Comparison of ENCODE assay signal across 8 mouse cellular contexts in the genomic region with DNA sequence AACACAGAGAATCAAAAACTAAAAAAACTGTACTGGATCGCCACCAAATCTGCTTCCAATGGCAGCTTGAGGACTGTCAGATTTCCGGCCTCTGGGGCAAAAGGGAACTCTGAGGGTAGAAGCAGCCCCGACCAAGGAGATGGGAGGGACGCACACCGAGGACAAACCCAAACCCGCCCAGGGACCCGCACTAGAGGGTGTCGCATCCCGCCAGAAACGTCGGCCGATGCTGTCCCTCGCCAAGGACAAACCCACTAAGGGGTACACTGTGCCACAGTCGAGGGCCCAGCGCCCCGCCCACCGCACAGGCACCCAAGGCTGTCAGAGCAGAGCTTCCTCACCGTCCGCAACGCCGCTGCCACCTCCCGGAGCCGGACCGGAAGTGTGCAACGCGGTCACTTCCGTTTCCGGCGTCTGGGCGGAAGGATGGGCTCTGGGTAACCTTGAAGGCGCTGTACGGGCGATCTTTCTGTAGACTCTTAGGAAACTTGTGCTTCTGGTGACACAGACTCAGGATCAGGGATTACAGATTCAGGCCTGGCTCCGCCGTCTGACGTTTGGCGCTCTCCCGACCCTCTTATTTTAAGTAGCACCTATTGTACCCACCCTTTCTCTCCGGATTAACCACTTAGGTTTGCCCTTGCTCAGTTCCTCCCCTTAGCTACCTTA. TPM values are rescaled to one million over a fixed set of nuclear protein-coding genes. Genes with fewer than 3 reads are reported as not detected.
DNase-seq lines count a peak whose midpoint lies in the region; ATAC-seq lines count a peak whose summit lies in the region.

Gene Exoc3 (minus strand): TSS at position 416 of the 669 bp plus-strand sequence.

- WGBS in hindbrain, embryonic 14.5 days = under 1% methylated on average over 39 of the region's 39 CpGs

- H3K36me3 ChIP-seq in hindbrain, embryonic 14.5 days (replicated peaks; ENCODE audit: control insufficient read depth, insufficient read depth) = peaks cover 22% of the 10 kb centered on the region

- no peaks in the 10 kb centered on the region for H3K27me3 ChIP-seq in hindbrain, embryonic 14.5 days (ENCODE audit: control insufficient read depth, insufficient read depth, low read length)

- peak within 1 kb of the TSS; percentile 53 for H3K4me3 ChIP-seq in hindbrain, embryonic 14.5 days (replicated peaks; ENCODE audit: low read length)

- peak within 1 kb of the TSS; percentile 70 for H3K9ac ChIP-seq in hindbrain, embryonic 14.5 days

- H3K4me2 ChIP-seq in hindbrain, embryonic 14.5 days (replicated peaks) = peak within 1 kb of the TSS; percentile 90

- peak; percentile 93 for DNase-seq in R1 (ENCODE audit: low read depth, low spot score)
- peak; percentile 93 to 95 for DNase-seq in cerebellum, postnatal 25 days
- peak; percentile 82 to 86 for DNase-seq in frontal cortex, postnatal 25 days (ENCODE audit: low spot score in 2 of 2)
- DNase-seq in hindbrain, embryonic 14.5 days (ENCODE audit: low spot score) = peak; percentile 90
- peak; percentile 89 to 90 for DNase-seq in layer of hippocampus, postnatal 36 days
- peak; percentile 92 for DNase-seq in lung, postnatal 36 days
- peak; percentile 94 for DNase-seq in retina, postnatal 1 day
- DNase-seq in urinary bladder, adult 18-20 months (ENCODE audit: low spot score in 2 of 2) = peak; percentile 83 to 86

- H3K27ac ChIP-seq in hindbrain, embryonic 14.5 days = peak within 1 kb of the TSS; percentile 85

- H3K4me1 ChIP-seq in hindbrain, embryonic 14.5 days (replicated peaks; ENCODE audit: control insufficient read depth, insufficient read depth, low read length) = peaks cover 22% of the 10 kb centered on the region

- ATAC-seq in hindbrain, embryonic 14.5 days (ENCODE audit: low FRiP score) = peak; percentile 98

- no peaks in the 10 kb centered on the region for H3K9me3 ChIP-seq in hindbrain, embryonic 14.5 days (ENCODE audit: control insufficient read depth, low read length)

RNA-seq across cellular contexts. Expression of gene Exoc3, which starts in this region (rescaled TPM):
- polyA plus RNA-seq in hindbrain, embryonic 14.5 days (2014; fragmentation: Nextera tagmentation; extraction: Ambion mirVana) = 125 and 133 TPM in 2 replicates
- 10 to 100 TPM; 70.1 to 72.4 TPM for total RNA-seq in layer of hippocampus, postnatal 36 days (2021)

Comparison
In these comparisons a context has a peak if more than half of its experiments do, and no peak if none do; other contexts are left out.
1. Peak in every context shown above with its lines: DNase-seq, ATAC-seq, H3K4me3 ChIP-seq and H3K27ac ChIP-seq.